Mouse (Mus musculus): ENCODE results near the gene Wnt4.

Gene Wnt4

DNA sequence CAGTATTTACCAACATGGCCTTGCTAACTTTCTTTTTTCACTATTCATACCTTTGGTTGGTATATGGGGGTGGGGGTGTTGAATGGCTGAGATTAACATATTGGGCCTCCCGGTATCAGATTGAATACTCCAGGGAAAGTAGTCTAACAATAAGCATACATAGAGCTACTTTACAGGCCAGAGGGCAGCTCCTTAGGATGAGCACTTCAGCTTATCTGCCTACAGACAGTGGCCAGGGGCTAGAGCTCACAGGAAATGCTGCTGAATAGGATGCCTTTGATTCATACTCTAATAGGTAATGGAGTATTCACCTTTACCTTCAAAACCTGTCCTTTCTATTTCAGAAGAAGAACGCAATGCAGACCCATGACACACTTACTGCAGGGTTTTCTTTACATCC lies 37.8 kb downstream of the Wnt4 start:
- no peak for TF ChIP-seq GATA4 (IDR thresholded peaks at IDR 0.05; ENCODE audit: insufficient replicate concordance, low read length)

DNA sequence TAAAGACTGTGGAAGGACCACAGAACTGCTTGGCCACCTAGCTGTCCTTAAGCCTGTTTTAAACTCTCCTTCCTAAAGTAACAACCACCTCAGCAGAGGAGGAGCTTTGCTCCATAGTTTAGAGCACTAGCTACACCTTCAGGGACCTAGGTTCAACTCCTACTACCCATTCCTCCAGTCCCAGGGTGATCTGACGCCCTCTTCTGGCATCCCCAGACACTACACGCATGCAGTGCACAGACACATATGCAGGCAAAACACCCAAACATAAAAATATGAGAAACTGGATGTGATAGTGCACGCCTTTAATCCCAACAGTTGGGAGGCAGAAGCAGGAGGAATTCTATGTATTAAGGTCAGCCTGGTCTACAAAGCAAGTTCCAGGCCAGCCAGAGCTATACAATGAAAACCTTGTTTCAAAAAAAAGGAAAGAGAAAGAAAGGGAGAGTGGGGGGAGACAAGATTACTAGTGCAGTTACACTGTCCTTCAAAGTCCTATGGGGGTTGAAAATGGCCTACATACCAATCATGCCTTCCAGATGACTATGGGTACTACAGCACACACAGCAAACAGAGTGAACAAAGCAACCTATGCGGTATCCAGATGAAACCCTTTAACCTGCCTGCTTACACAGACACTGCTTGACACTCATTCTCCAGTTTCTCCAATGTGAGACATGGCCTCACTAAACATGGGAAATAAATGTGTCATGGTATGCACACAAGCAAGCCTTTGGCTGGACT lies 38.9 kb downstream of the Wnt4 start:
- no peak for TF ChIP-seq GATA4 (IDR thresholded peaks at IDR 0.05; ENCODE audit: insufficient replicate concordance, low read length)

DNA sequence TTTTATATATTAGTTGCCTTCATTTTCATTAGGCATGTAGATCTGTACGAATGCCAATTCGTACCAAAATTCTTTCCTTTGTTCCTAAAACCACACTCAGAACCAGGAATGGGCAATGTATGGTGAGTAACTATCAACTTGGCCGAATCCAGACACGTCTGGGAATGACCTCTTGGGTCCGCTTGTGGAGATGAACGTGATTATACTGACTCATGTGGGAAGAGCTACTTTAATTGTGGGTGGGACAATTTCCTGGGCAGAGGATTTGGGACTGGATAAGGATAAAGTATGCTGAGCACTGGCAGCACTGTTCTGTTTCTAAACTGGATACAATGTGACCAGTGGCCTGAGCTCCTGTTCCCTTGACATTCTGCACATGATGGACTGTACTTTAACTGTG lies 47.6 kb downstream of the Wnt4 start:
- no peak for TF ChIP-seq GATA4 (IDR thresholded peaks at IDR 0.05; ENCODE audit: insufficient replicate concordance, low read length)

DNA sequence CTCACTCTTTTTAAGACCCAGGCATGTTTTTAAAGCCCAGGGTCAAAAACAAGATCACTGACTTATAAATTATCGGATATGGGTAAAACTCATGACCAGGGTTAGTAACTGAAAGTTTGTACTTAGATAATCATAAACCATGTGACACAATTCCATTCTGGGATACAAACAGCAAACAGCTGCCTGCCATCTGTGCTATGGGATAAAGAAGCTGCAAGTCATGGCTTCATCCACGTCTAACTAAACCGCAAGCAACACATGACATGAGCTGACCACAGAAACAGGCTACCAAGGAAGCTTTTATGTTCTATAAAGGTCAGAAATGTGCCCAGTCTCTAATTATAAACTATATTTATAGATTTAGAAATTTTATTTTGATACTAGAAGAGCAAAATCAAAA lies 49.2 kb downstream of the Wnt4 start:
- TF ChIP-seq GATA4 (IDR thresholded peaks at IDR 0.05; ENCODE audit: insufficient replicate concordance, low read length) = no peak

DNA sequence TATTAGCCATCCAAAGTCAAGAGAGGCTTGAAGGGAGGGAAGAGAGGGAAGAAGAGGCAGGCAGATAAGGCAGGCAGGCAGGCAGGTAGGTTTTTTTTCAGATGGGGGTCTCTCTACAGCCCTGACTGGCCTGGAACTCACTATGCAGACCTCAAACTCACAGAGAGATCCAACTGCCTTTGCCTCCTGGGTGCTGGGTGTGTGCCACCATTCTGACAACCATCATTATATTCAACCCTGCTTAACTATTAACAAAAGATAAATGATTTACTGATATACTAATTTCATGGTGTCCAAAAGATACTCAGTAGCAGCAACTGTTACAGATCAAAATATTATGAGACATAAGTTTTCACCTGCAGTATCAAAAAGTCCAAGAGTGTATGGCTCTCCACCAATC lies 54.8 kb downstream of the Wnt4 start:
- TF ChIP-seq GATA4 (IDR thresholded peaks at IDR 0.05; ENCODE audit: insufficient replicate concordance, low read length) = no peak

DNA sequence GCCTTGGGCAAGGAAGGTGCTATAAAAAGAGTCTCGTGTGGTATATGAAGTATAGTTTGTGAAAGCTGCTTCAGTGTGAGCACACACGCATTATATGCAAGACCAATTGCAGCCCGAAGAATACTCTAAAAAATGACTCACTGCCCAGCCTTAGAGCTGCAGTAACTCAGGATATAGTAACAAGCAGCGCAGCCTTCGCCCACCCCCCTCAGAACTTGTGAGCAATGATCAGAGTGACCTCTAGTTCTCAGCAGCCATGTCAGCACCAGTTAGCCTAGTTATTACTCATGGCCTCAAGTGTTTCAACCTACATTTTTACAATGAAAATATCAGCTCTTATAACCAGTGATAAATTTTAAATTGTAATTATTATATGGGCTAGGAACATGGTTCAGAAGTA lies 59.2 kb downstream of the Wnt4 start:
- no peak for TF ChIP-seq GATA4 (IDR thresholded peaks at IDR 0.05; ENCODE audit: insufficient replicate concordance, low read length)

DNA sequence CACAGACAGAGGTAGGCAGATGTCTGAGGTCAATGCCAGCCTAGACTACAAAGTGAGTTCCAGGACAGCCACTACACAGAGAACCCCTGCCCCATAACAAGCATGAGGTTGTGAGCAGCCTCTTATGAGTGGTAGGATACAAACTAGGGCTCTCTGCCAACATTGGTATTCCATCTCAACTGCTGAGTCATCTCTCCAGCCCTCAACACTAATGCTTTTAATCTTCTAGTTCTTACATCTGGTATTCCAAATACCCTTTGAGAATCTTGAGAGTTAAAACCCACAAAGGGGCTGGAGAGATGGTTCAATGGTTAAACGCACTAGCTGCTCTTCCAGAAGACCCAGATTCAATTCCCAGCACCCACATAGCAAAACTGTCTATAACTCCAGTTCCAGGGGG lies 62.1 kb downstream of the Wnt4 start:
- no peak for TF ChIP-seq GATA4 (IDR thresholded peaks at IDR 0.05; ENCODE audit: insufficient replicate concordance, low read length)

DNA sequence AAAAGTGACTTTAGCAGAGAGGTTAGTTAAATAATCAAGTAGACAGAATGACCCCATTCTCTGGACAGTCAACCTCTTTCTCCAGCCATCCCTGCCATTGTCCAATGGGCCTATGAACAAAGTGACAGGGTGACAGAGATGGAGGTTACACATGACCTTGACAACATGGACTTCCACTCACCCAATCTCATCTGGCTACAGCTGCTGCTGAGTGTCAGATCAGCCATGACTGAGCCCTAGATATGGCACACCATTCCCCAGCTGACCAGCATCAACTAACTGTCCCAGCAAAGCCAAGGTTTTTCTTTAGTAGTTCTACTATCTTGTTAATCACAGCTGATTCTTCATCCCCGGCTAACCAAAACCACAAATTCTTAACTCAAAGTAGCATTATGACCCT lies 65.5 kb downstream of the Wnt4 start:
- no peak for TF ChIP-seq GATA4 (IDR thresholded peaks at IDR 0.05; ENCODE audit: insufficient replicate concordance, low read length)

DNA sequence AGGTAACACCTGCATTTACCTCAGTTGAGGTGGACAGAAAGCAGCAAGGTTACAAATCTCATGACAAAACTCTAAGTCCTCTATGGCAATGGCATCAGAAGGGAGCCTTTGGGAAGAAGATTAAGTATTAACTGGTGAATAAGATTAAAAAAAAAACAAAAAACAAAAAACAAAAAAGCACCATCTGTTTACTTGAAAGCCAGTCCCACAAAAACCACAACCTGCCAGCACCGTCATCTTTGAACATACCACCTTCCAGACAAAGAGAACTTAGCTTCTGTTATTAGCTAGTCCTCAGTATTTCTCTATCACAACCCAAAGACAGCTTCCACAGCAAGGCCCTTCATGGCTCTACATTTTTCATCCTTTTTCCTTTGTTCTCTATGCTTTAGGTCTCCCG lies 67.8 kb downstream of the Wnt4 start:
- no peak for TF ChIP-seq GATA4 (IDR thresholded peaks at IDR 0.05; ENCODE audit: insufficient replicate concordance, low read length)

DNA sequence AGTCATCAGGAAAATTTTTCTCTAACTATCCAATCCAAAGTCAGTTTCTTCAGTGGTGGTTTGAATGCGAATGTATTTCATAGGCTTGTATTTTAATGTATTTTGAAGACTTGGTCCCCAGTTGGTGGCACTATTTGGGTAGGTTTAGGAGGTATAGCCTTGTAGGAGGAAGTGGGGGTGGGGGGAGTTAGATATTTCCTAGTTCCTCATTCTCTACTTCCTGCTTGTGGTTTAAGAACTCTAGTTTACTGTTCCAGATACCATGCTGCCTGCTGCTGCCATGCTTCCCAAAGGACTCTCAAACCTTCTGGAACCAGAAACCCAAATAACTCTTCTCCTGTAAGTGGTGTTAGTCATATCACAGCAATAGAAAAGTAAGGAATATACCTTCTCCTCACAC lies 68.5 kb downstream of the Wnt4 start:
- no peak for TF ChIP-seq GATA4 (IDR thresholded peaks at IDR 0.05; ENCODE audit: insufficient replicate concordance, low read length)

All from liver, adult (tissue).